Mouse (Mus musculus) heart, adult 2 months (tissue): ENCODE measurements at regions not wholly inside any gene's neighbourhood (a gene's known extent, or its start where the extent isn't known, plus 50 kb on each side); places are given as distances from the start of the nearest gene placed in this dataset.
A peak's percentile ranks its signal among the peaks of the same experiment; 100 is the strongest.

Experiments used
- DNase-seq, 2 experiments: peaks; one replicate each; pipeline ENCODE4 v3.0.0; 2021
- H3K27ac ChIP-seq: fragments of 200-600 bp; 2 replicates; pipeline ENCODE4 v1.8.1; 2022
- H3K27me3 ChIP-seq: fragments of 200-500 bp; 2 replicates; pipeline ENCODE4 v1.6.1; 2012; ENCODE audit warnings: mild to moderate bottlenecking, low read length, inconsistent platforms, mixed read lengths; ENCODE audit not compliant: control insufficient read depth, insufficient read depth
- H3K36me3 ChIP-seq: fragments of 200-500 bp; 2 replicates; pipeline ENCODE4 v1.6.1; 2012; ENCODE audit warnings: low read length, inconsistent platforms; ENCODE audit not compliant: control insufficient read depth, insufficient read depth
- H3K4me1 ChIP-seq: fragments of 200-500 bp; 2 replicates; pipeline ENCODE4 v1.6.1; 2011; ENCODE audit warnings: low read length; ENCODE audit not compliant: control insufficient read depth, insufficient read depth
- H3K4me3 ChIP-seq: fragments of 200-600 bp; 2 replicates; pipeline ENCODE4 v1.8.1; 2022
- H3K79me2 ChIP-seq: fragments of 200-500 bp; replicated peaks from 2 replicates; pipeline ENCODE4 v1.6.1; 2012; ENCODE audit warnings: mild to moderate bottlenecking, inconsistent platforms, low read length, moderate library complexity, mixed read lengths; ENCODE audit not compliant: control insufficient read depth, insufficient read depth
- H3K9ac ChIP-seq: fragments of 200-500 bp; 2 replicates; pipeline ENCODE4 v1.6.1; 2012; ENCODE audit warnings: low read depth, mild to moderate bottlenecking, control low read depth, inconsistent platforms, low read length, mixed read lengths
- CTCF ChIP-seq: fragments of 200-600 bp; IDR thresholded peaks from 2 replicates; pipeline ENCODE4 v1.8.1; 2022; ENCODE audit warnings: antibody characterized with exemption, mild to moderate bottlenecking, moderate library complexity
- EP300 ChIP-seq: fragments of 200-500 bp; IDR thresholded peaks from 2 replicates; pipeline ENCODE4 v1.6.1; 2011; ENCODE audit warnings: low read depth, low read length, control low read depth; ENCODE audit not compliant: insufficient read depth
- POLR2A ChIP-seq: fragments of 200-500 bp; IDR thresholded peaks from 2 replicates; pipeline ENCODE4 v1.6.1; 2011; ENCODE audit warnings: mild to moderate bottlenecking, low read depth, low read length, control low read depth; ENCODE audit not compliant: insufficient read depth
- WGBS: fragments of 180-500 bp; shearing (Covaris S2); methylation state at CpG from one replicate; pipeline ENCODE4 v1.1.7; 2018; 5-methylcytosine and 5-hydroxymethylcytosine counted together
- intact Hi-C: fragments of 180-260 bp; cut with DNase I; formaldehyde crosslinking; loops from one replicate; pipeline ENCODE4 v1.15.1; 2025

GRCm38 (mm10) chr3:83586551-83586950 lies 179.6 kb upstream of the Sfrp2 start:
- H3K9ac ChIP-seq, result no peak overlapping the region
- H3K27me3 ChIP-seq, result no peaks in the 10 kb centered on the region
- no peak overlapping the region for H3K27ac ChIP-seq
- intact Hi-C loops, result no loop called here
- no peak for TF ChIP-seq EP300
- no peak for TF ChIP-seq CTCF
- TF ChIP-seq POLR2A, result no peak
- H3K36me3 ChIP-seq, result no peaks in the 10 kb centered on the region
- no peak for DNase-seq
- H3K4me3 ChIP-seq, result no peak overlapping the region
- H3K4me1 ChIP-seq, result no peaks in the 10 kb centered on the region
- H3K79me2 ChIP-seq, result no peaks in the 10 kb centered on the region
- WGBS, result 61% methylated on average over 4 of the region's 4 CpGs

DNA sequence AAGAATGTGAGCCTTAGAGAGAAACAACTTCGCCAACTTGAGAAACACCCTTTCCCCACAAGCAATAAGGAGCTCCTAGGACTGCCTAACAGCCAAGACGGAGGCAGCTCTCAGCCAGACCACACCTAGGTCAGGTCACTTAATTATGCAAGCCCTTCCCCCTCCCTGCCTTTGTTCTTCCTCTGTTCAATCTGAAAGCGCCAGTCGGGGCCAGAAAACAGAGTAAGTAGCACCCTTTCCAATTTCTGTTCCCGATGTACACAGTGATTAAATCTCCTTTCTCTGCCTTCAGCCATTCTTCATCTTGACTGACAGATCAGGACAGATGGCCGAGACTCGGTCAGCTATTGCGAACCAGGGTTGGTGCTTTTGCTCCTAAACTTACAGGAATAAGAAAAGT lies 177.0 kb upstream of the Sfrp2 start:
- TF ChIP-seq EP300, result no peak
- no peak for TF ChIP-seq CTCF
- no peak for TF ChIP-seq POLR2A
- WGBS, result 64% methylated on average over 8 of the region's 8 CpGs

GRCm38 (mm10) chr3:83591206-83591605 lies 174.9 kb upstream of the Sfrp2 start:
- DNase-seq, result no peak
- H3K4me3 ChIP-seq, result no peak overlapping the region
- intact Hi-C loops, result no loop called here
- H3K79me2 ChIP-seq, result no peaks in the 10 kb centered on the region
- no peak overlapping the region for H3K27ac ChIP-seq
- WGBS, result 89% methylated on average over 7 of the region's 7 CpGs
- H3K9ac ChIP-seq, result no peak overlapping the region
- H3K4me1 ChIP-seq, result no peaks in the 10 kb centered on the region
- H3K36me3 ChIP-seq, result no peaks in the 10 kb centered on the region
- TF ChIP-seq CTCF (no peak), EP300 (no peak), POLR2A (no peak)
- no peaks in the 10 kb centered on the region for H3K27me3 ChIP-seq

More for the DNA sequence above, 177.0 kb upstream of the Sfrp2 start:
- Histone ChIP-seq H3K4me3 (no peak overlapping the region), H3K27ac (no peak overlapping the region), H3K27me3 (no peaks in the 10 kb centered on the region), H3K79me2 (no peaks in the 10 kb centered on the region), H3K9ac (no peak overlapping the region), H3K36me3 (no peaks in the 10 kb centered on the region), H3K4me1 (no peaks in the 10 kb centered on the region)
- intact Hi-C loops, result no loop called here
- DNase-seq, result no peak

GRCm38 (mm10) chr3:83593321-83593720 lies 172.8 kb upstream of the Sfrp2 start:
- intact Hi-C loops, result no loop called here
- WGBS, result 81% methylated on average over 5 of the region's 5 CpGs
- Histone ChIP-seq H3K79me2 (no peaks in the 10 kb centered on the region), H3K4me1 (no peaks in the 10 kb centered on the region), H3K4me3 (no peak overlapping the region), H3K27ac (no peak overlapping the region), H3K27me3 (no peaks in the 10 kb centered on the region), H3K36me3 (no peaks in the 10 kb centered on the region), H3K9ac (no peak overlapping the region)
- TF ChIP-seq EP300 (no peak), POLR2A (no peak), CTCF (no peak)
- DNase-seq, result no peak

GRCm38 (mm10) chr3:83601506-83601905 lies 164.6 kb upstream of the Sfrp2 start:
- 64% methylated on average over 4 of the region's 4 CpGs for WGBS
- Histone ChIP-seq H3K9ac (no peak overlapping the region), H3K27me3 (no peaks in the 10 kb centered on the region), H3K36me3 (no peaks in the 10 kb centered on the region), H3K79me2 (no peaks in the 10 kb centered on the region), H3K27ac (no peak overlapping the region), H3K4me1 (no peaks in the 10 kb centered on the region), H3K4me3 (no peak overlapping the region)
- TF ChIP-seq CTCF (peak; percentile 45), POLR2A (no peak), EP300 (no peak)
- intact Hi-C loops, result loop anchor here (2.0 to 10.0 kb wide), 2 partner anchors 185 to 317 kb away; no protein-coding TSS in a partner anchor
- no peak for DNase-seq

DNA sequence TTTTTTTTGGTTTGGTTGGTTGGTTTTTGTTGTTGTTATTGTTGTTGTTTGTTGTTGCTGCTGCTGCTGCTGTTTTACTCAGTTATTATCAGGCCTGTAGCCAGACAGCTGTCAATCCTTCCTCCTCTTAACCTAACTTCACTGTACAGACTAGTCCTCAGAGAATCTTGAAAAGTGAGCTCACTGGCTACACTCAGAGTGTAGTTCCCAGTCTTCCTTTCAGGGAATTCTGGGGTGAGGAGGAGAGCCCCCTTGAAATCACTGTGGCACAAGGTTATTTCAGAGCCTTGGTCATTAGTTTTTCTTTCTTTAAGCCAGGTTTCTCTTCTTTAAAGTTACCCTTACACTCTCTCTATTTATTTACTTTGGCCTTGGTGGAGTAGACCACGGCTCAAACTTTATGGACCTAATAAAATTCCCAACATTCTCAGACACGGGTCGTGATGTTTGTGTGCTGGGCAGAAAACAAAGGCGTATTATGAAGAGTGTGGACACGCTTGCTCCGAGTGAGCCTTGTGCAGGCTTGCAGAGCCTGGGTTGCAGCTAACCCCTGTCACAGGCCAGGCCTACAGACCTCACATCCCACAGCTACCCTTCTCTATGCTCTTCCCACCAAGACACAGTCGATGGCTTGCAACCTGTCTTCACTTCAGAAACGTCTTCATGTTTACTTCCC lies 156.9 kb upstream of the Sfrp2 start:
- DNase-seq, result no peak
- H3K27me3 ChIP-seq, result no peaks in the 10 kb centered on the region
- H3K79me2 ChIP-seq, result no peaks in the 10 kb centered on the region
- no peak overlapping the region for H3K9ac ChIP-seq
- H3K27ac ChIP-seq, result no peak overlapping the region
- WGBS, result 72% methylated on average over 8 of the region's 8 CpGs
- H3K36me3 ChIP-seq, result no peaks in the 10 kb centered on the region
- no peaks in the 10 kb centered on the region for H3K4me1 ChIP-seq
- no peak overlapping the region for H3K4me3 ChIP-seq
- intact Hi-C loops, result loop anchor here (10.0 kb wide), 1 partner anchor 324 kb away; no protein-coding TSS in a partner anchor
- TF ChIP-seq POLR2A (no peak), CTCF (no peak), EP300 (no peak)
